Mouse (Mus musculus) ovary, postnatal 36 days (tissue): ENCODE data around the gene Tnfrsf23.
"Not testable (repeated sequence)": the region's sequence is repeated elsewhere in the genome, so short reads cannot be mapped to it uniquely, and the experiment has no call there.

Experiments
- DNase-seq: peaks from one replicate; pipeline ENCODE4 v3.0.0; 2022; ENCODE audit warnings: low spot score, mixed read lengths

Tnfrsf23 gene

DNA sequence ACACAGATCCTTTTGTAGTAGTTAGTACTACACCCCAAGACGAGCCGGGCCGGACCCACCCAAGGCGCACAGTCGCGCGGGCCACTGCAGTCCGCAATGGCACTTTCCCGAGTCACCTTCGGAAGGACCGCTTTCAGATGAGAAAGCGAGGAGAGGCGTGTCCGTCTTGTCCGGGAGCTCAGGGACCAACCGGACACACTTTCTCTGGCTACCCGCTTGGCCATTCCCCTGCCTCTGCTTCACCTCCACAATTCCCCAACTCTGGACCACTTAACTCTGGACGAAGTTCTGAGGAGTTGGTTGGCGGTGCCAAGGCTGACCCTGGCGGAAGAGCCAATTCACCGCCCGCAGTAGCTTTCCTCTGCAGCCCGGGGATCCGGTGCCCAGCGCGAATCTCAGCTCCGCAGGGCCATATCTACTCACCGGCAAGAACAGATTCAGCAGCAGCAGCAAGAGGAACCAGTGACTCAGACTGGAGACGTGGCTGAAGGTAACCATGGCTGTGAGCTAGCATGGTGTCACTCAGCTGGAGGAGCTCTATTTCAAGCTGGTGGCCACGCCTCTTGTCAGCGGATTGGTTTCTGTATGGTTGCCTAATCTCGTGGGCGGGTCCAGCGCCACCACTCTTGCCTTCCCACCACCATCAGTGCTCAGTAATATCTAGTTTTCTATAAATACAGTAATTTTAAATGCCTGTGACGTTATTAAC lies at the start of gene Tnfrsf23:
Gene Tnfrsf23, minus strand, starts transcription at position 514 of the 709 bp plus-strand sequence.
- DNase-seq = peak; percentile 70

DNA sequence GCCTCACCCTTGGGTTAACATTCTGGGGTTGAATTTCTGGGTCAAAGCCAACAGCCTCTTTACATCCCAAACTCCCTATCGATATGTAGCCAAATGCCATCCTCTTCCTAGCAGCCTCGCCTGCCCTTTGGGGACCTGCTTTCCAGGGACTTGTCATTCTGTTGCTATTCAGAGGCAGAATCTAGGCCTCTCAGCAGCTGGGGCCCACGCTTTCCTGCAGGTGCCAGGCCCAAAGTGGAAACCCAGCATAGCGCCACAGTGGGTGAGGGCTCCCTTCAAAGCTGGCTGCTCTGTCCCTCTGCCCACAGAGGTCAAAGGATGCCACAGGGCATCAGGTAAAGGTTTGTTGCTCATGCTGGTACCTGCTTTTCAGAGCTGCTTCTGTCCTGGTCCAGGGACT lies 48.1 kb upstream of the Tnfrsf23 start:
- no peak for DNase-seq

DNA sequence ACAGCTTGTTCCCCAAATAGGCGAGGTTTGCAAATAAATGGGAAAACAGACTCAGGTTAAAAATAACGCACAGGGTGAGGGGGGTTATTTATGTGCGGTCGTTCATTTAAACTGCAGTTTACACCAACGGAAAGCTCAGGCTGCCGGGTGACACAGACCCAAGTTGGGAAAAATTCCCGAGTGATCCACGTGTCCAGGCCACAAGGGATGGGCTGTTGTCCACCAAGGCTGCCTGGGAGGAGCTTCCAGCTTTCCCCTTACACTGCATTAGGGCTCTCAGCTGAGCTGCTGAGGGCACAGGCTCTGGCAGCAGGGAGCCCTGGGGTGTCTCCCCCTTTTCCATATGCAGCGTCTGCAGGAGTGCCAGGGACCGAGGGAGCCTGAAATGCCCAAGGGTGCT lies 44.2 kb upstream of the Tnfrsf23 start:
- DNase-seq = peak; percentile 39

DNA sequence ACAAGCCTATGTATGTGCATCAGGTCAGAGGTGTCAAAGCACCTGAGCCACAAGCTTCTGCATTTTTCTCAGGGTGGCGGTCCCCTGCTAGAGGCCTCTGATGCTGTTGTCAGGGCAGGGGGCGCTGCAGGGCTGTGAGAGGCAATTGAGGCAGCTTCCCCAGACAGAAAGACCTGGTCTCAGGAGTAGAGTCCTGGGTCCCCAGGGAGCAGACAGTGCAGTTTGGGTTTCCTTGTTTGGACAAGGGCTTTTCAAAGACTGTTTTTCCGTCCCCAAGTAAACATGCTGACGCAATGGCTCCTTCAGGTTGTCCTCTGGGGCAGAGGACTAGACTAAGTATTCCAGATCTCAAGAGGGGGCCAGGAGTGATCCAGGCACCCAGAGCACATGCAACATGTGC lies 40.7 kb upstream of the Tnfrsf23 start:
- DNase-seq = no peak

DNA sequence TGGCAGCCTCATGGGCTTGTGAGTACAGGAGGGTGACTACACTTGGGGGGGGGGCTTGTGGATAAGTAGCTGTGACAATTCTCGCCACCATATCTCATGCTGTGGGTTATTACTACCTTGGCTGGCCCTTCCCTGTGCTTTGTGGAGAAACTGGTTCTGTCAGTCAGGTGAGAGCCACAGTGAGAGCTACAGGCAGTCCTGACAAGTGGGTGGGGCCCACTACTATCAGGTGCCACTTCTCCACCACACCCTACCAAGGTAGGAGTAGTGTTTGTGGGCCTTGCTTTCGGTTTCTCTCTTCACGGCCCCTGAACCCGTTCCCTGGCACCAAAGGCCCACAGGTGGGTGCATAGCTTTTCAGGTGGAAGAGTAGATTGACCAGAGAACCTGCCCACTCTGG lies 38.2 kb upstream of the Tnfrsf23 start:
- no peak for DNase-seq

DNA sequence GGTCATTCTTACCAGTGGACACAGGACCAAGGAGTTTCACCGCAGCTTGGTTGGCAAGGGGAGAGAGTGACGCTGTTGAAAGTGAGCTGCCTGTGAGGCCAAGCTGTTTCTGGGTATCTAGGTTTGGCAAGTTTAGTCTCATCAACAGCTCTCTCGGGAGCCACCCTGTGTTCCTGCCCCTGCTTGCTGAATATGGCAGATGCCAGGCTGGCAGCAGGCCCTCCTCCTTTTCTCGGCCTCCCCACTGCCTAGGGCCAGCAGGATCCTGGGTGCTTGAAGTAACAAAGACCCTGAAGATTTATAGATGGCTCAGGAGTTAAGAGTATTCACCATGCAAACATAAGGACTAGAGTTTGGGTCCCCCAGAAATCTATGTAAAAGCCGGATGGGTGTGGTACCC lies 37.0 kb upstream of the Tnfrsf23 start:
- no peak for DNase-seq

DNA sequence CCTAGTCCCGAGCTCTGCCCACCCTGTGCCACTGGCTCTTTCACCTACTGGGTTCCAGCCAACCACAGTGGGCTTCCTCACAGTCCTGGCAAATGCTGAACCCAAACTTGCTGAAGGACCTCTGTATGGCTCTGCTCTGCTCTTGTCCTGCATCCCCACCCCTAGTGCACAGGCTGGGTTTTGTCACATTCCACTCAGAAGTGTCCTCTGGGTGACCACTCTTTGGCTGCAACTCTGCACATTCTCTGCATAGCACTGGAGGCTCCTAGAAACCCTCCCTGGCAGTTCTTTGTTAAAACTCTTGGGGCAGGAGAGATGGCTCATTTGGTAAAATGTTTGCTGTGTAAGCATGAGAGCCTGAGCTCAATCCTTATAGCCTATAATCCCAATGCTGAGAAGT lies 32.1 kb upstream of the Tnfrsf23 start:
- no peak for DNase-seq

DNA sequence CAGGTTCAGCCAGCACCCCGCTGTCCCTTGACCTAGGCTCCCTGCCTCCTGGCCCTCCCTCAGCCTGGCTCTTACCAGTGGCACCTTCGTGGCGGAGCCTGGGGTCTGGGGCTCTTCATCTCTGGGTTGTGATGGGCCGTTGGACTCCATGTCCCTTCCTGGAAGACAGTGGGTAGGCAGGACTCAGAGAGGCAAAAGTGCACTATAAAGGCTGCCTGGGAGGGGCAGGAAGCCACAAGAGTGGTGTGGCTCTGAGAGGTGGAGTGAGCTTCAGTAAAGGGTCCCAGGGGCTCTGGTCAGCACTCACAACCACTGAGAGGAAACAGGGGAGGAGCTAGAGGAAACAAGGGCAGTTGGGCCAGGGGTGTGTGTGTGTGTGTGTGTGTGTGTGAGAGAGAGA lies 27.7 kb upstream of the Tnfrsf23 start:
- no peak for DNase-seq

DNA sequence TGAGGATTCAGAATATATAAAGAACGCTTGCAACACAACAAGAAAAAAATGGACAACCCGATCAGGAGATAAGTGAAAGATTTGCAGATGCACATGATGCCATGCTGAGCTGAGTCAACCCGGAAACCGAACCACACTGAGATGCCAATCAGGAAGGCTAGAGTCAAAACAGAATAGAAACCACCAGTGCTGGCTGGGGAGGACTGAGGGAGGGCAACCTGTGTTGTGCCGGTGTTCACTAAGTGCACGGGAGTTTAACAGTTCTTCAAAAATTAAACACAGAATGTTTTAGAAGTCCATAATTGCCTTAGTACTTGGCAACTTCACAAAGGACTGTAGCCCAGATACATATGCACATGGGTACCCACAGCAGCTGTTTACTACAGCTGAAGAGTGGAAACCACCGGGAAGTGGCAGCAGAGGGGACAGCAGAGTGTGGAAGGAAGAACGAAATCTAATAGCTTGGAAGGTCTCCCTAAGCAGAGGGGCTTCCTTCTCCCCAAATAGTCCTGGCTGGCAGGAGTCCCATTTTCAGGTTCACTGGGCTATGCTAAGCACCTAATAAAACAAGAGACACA lies 27.2 kb upstream of the Tnfrsf23 start:
- no peak for DNase-seq

DNA sequence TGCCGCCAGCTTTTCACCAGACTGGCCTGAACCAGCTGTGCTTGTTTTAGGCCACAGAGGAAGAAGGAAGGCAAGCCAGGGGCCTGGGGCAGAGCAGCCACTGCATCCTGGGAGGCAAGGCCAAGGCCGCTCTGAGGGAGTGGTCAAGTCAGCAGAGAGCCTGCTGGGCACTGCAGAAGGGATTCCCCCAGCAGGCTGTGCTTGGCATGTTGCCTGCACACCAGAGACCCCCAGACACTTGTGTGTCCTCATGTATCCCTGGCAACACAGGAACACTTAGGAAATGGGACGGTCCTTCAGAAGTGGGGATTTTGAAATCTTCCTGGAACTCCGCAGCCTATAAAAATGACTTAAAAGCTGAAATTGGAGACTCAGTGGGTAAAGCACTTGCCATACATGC lies 26.4 kb upstream of the Tnfrsf23 start:
- DNase-seq = no peak

DNA sequence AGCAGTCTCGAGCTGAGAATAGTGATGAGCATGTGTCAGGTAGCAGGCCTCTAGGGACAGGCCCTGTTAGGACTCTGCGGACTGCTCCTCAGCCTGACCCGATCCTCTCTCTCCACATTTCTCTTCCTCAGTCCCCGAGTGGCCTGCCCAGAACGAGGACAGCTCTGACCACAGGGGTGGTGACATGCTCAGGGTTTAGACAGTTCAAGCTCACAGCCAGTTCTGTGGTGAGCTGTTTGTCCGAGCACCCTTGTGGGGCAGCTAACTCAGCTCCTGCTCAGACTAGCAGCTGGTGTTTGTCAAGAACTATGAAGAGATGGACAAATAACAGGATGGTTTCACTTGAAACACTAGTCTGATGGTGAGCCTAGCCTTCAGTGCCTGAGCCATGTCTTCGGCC lies 25.7 kb upstream of the Tnfrsf23 start:
- no peak for DNase-seq

DNA sequence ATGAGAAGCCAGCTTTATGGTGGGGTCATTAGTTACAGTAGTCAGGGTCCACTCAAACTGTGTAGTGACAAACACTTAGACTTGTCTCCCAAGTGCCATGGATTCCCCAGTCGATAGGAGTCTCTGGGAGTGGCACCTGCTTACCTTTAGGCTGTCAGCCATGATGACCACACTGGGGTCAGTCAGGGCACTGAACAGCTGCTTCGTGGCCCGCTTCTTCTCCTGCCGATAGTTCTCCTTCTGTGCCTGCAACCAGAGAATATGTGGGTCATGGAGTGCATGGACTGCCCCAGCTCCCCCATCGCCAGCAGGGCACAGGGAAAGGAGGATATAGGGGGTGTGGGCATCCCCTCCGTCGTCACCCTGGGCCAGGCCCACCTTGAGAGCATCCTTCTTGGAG lies 23.7 kb upstream of the Tnfrsf23 start:
- no peak for DNase-seq

DNA sequence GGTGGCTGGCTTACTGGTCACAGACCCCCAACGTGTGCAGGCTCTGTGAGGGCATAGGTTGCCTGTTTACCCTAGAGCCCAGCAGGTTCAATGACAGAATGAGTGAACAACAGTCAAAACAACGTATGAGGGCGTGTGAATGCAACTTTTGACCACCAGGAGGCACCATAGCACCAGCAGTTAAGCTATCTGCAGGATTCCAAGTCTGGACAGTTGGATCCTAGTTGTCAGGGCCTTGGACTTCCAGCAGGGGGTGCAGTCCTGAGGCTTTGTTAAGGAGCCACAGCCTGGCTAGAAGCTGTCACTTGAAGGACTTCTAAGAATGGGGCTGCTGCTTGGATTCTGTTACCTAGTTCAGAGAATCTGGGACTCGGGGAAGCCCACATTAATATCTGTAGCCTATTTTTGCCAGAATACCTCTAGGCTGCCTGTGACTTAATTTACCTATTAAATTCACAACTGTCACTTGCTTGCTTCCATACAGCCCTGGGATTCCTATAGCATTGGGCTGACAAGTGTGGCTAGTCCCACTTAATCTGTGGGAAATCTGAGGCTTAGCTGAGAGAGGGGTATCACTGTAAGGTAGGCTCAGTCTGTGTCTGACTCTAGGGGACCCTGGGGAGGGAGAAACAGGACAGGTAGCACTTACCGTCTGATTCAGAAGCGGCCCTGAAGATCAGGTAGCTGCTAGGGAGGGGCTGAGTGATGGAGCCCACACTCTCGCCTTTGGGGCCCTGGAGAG lies 21.2 kb upstream of the Tnfrsf23 start:
- DNase-seq = peak; percentile 86

DNA sequence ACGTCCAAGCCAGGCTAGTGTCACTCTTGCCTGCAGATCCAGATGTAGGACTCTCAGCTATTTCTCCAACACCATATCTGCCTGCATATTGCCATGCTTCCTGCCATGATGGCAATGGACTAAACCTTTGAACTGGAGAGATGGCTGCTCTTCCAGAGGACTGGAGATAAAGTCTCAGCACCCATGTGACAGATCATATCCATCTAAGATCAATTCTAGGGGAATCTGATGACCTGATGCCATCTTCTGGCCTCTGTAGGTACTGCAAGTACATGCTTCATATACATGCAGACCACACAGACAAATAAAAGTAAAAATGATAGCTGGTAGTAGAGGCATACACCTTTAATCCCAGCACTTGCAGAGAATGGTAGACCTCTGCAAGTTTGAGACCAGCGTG lies 10.5 kb upstream of the Tnfrsf23 start:
- DNase-seq = no peak

DNA sequence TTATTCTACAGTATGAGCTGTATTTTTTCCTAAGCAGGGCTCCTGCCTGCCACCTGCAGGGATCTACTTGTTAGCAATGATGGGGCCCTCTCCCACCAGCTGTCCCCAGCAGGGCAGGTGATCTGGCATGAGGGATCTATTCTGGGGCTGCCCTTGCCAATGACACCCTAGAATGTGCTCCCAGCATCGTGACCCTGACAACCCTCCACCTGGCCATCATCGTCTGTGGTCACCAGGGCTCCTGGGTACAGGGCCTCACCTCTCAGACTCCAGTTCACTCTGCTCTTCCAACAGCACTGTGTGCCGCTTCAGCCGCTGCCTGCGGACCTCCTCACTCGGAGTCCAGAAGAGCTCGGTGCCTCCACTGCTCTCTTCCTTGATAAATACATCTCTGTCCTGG lies 8.9 kb upstream of the Tnfrsf23 start:
- no peak for DNase-seq

DNA sequence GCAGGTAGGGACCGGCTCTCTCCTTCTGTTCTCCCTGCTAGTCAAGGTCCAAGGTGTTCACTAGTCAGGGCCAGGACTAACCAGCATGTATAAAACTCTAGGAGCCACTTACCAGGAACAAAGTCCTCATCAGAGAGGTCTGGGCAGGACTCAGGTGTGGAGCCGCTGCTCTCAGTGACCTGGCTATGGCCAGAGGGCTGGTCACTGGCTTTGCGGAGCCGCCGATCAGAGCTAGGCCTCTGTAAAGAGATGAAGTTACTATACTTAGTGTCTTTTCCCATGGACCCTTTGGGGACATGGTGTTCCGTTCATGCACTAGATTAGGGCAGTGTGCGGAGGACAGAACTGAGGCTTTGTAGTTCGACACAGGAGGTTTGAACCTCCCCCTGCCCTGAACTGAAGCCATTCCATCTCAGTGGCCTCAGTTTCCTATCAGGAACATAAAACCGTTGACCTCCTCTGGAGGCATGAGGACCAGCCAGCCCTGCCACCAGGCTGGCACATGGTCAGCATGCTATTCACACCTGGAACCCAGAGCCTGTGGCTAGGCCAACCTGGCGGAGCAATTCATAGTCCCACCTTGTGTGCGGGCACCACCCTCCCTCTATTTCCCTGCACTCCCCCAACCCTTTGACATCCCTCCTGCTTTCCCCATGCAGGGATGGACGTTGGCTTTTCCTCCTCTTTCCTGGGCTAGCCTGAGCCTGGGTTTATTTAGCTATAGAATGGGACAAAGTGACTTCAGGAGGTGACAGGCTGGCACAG lies 7.3 kb upstream of the Tnfrsf23 start:
- no peak for DNase-seq

DNA sequence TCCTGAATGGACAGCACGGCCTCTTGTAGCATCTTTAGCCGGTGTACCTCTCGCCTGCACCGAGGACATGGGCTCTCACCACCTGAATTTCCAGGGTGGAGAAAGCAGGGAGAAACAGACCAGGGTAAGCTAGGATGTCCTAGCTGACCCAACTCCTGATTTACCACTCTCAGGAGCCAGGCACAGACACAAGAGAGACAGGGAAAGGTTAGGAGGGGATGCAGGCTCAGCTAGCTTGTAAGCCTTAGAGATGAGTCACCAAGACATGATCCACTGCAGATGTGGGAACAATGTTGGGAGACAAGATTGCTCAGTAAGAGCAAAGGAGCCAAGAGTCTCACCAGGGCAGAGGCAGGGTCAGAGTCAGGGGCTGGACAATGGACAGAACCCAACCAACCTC lies 6.2 kb upstream of the Tnfrsf23 start:
- DNase-seq = no peak

DNA sequence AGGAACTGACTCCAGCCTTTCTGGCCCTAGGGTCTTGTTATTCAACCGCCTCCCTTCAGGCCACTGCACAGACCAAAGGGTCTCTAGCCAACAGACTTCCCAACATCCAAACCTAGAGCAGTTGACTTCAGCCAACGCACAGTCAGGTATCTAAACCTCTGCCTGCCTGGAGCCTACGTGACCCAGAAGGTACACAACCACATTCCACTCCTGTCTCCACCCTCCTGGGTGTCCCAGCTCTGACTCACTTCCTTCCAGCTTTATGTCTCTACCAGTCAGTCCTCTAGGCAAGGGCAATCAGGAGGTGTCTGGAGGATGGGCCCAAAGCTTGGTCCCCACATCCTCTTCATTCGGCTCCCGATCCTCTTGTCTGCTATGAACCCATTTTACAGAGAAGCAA lies 5.5 kb upstream of the Tnfrsf23 start:
- DNase-seq = no peak

DNA sequence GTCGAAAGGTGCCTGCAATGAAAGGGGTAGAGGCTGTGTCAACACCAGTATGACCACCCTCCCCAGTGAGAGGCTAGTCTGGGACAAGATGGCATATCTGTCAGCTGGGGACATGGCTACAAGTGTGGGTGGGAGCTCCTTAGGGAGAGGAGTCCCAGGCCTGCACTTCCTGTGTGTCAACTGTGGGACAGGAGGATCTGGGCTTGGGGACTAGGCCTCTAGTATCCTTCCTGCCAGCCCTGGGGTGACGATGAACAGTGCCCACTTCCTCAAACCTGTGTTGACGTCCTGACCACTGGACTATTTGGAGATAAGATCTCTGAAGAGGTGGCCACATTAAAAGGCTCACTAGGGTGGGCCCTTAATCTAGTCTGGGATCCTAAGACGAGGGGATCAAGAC lies 4.3 kb upstream of the Tnfrsf23 start:
- DNase-seq = no peak

DNA sequence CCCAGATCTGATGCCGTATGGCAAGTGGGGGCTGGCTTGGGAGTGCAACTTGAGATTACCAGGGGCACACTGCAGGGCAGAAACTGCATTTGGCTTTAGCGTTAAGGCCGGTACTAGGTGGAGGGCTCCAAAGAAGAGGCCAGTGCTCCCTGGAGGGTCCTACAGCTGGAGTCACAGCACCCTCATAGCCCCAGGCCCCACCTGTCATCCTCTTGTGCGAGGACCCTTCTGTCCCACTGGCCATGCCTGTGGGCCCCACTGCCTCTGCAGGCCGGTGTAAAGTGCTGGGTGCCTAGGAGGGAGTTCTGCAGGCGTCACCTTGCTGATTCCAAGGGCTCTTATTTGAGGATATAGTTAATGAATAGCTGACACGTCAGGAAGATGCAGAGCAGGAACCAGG lies 3.8 kb upstream of the Tnfrsf23 start:
- DNase-seq = no peak

DNA sequence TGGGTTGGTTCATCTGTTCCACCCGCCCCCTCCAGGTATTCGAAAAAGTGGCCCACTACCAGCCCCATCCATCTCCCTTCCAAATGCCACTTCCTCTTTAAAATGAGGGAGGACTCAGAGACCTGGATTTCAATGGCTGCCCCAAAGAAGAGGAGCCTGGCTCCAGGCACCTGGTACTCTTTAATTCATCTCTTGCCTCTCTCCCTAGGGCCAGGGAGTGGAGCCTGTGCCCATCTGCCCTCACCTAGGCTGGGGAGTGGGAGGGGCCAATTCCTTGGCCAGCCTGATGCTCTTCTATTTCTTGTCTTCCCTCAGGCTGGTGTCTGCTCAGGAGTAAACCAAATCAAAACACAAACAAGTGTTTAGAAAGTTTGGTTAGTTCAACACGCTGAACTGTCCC lies 1.0 kb upstream of the Tnfrsf23 start:
- DNase-seq = not testable (repeated sequence)

DNA sequence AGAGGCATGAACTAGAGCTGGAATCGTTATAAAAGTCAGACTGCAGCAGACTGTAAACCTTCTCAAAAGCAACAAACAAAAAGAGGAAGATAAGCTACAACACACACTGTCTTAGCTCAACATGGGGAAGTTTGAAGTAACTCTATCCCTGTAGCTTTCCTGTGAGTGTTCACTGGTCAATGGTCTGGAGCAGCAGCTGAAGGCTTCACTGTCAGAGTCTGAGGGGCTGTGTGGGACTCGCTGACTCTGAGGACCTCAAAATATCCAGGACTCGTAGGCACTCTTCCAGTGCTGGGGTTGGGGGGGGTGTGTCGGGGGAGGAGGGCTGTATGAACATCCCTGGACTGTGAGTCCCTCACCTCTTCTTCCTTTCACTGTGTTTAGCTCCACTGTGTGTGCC lies 519 bp upstream of the Tnfrsf23 start:
- not testable (repeated sequence) for DNase-seq

DNA sequence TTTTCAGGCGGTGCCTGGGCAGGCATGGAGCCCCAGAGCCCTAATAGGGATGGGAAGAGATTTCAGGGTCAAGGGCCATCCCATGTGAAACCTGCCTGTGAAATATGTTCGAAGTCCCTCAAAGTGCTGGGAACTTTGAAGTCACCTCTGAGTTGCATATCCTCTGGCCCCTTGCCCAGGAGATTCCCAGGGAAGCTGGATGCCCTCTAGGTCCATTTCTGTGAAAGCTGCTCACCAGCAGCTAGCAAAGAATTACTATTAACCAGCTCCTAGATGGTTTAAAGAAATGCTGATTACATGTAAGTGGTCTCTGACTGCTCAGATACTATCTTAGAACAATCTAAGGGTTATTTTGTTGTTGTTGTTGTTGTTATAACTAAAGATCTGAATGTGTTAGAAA lies 1.1 kb downstream of the Tnfrsf23 start:
- not testable (repeated sequence) for DNase-seq
